Mouse (Mus musculus) ES-Bruce4 (cell line): ENCODE data around the gene Capn3.

Source experiments
- CTCF ChIP-seq: IDR thresholded peaks from one replicate; pipeline ENCODE4 v1.8.1; 2011; ENCODE audit warnings: low read depth, low read length
- EP300 ChIP-seq: IDR thresholded peaks from 2 replicates; pipeline ENCODE4 v1.6.1; 2011; ENCODE audit warnings: low read depth, low read length; ENCODE audit not compliant: insufficient read depth
- POLR2A ChIP-seq: IDR thresholded peaks from one replicate; pipeline ENCODE4 v1.8.1; 2011; ENCODE audit warnings: low read length; ENCODE audit not compliant: insufficient read depth

DNA sequence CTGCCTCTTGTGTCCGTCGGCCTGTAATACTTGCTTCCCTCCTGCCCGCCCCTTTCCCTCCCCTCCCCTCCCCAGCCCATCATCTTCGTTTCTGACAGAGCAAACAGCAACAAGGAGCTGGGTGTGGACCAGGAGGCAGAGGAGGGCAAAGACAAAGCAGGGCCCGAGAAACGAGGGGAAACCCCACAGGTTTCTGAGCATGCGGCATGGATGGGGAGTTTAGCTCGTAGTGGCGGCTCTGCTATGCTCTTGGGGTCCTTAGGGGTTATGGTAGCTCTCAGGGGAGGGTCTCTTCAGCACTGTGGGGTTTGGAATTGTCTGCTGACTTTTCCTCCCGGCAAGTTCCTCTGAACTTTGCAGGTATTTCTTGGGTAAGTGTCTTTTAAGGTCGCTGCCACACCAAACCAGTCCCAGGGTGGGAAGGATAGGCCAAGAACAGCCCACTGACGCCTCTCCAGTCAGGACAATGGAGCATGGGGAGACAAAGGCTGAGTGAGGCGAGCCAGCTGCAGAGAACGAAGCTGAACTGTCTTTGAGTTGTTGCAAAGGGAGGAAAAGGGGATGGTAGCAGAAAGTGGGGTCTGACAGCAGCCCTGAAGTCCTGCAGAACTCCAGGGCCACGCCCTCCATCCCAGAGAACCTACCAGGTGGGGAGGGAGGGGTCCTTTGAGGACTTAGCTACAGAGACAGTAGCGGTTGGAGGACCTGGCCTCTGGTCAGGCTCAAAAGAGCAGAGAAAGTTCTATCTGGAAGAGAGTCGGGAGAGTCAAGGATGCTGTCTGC, 45.5 kb downstream of the Capn3 start:
- TF ChIP-seq EP300 (no peak), CTCF (no peak), POLR2A (no peak)
